Mouse (Mus musculus): ENCODE results near the gene Mau2. TPM values are rescaled to one million over a fixed set of nuclear protein-coding genes. Genes with fewer than 3 reads are reported as not detected.

The Mau2 gene
- polyA plus RNA-seq (2015; fragmentation: Nextera tagmentation; extraction: Ambion mirVana): 75.8 and 79.0 TPM in 2 replicates

DNA sequence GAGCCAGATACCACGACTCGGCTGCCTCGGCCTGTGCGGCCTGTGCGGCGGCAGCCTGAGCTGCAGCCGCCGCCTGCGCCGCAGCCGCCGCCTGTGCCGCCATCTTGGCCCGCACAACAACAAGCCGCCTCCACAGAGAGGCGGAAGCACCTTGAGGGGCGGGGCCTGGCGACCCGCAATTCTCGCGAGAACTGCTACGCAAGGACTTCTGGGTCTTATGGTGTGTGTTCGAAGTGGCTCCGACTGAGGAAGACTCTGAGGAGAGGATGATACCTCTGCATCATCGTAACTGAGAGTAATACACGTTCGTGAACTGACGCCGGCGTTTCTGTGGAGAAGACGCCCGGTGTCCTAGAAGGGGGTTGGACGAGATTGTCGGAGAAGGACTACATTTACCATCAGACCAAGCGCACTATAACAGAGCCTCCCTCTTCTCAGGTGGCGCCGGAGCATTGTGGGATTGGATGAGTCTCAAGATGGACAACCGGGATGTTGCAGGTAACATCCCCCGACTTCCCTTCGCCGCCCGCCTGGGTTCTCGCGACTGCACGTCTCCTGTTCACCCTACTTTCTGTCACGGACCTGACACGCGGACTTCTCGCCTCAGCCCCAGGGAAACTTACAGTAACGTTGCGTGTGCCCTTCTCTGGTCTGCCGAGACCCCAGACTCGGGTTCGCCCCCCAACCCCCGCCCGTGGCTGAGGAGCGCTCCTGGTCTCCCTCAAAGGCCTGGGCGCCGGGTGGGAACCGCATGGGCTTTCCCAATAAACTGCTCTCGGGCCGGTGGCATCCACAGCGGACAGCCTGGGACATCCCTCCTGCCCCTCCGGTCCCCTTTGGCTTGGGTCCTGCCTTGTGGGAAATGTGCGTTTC, at the start of gene Mau2, which contains the start of gene Sugp1:
Gene Mau2, minus strand, starts transcription at position 152 of the 873 bp plus-strand sequence.
Gene Sugp1, plus strand, starts transcription at position 231 of the 873 bp plus-strand sequence.
- ATAC-seq: peak; percentile 98

GRCm38 (mm10) chr8:70089296-70089960, 46.9 kb upstream of the Mau2 start:
- Histone ChIP-seq H3K27me3 (ENCODE audit: control insufficient read depth, insufficient read depth, low read depth, low read length) (peaks cover 33% of the 10 kb centered on the region), H3K36me3 (ENCODE audit: control insufficient read depth, insufficient read depth, low read length) (peaks cover 6% of the 10 kb centered on the region; the same call in 1 of the 2 replicates), H3K4me1 (ENCODE audit: control insufficient read depth, insufficient read depth, low read length) (peaks cover 31% of the 10 kb centered on the region), H3K4me3 (ENCODE audit: low read depth, low read length) (no peak overlapping the region), H3K27ac (ENCODE audit: low read length) (peak overlapping the region; percentile 63), H3K9ac (ENCODE audit: low read depth, low read length) (peak overlapping the region; percentile 30; the same call in 1 of the 2 replicates), H3K4me2 (ENCODE audit: low read length) (peak overlapping the region; percentile 12; the same call in 1 of the 2 replicates), H3K9me3 (replicated peaks; ENCODE audit: control insufficient read depth, low read length, poor library complexity, severe bottlenecking) (no peaks in the 10 kb centered on the region)
- 30% methylated on average over 9 of the region's 9 CpGs for WGBS
- ATAC-seq: peak; percentile 38

More for the DNA sequence above, at the start of gene Mau2, which contains the start of gene Sugp1:
- Histone ChIP-seq H3K4me3 (ENCODE audit: low read depth, low read length) (peak within 1 kb of the TSS; percentile 70), H3K9me3 (replicated peaks; ENCODE audit: control insufficient read depth, low read length, poor library complexity, severe bottlenecking) (no peaks in the 10 kb centered on the region), H3K4me2 (ENCODE audit: low read length) (peak within 1 kb of the TSS; percentile 91), H3K9ac (ENCODE audit: low read depth, low read length) (peak within 1 kb of the TSS; percentile 81), H3K36me3 (ENCODE audit: control insufficient read depth, insufficient read depth, low read length) (no peaks in the 10 kb centered on the region), H3K4me1 (ENCODE audit: control insufficient read depth, insufficient read depth, low read length) (peaks cover 35% of the 10 kb centered on the region), H3K27me3 (ENCODE audit: control insufficient read depth, insufficient read depth, low read depth, low read length) (no peaks in the 10 kb centered on the region), H3K27ac (ENCODE audit: low read length) (peak within 1 kb of the TSS; percentile 87)
- under 1% methylated on average over 65 of the region's 65 CpGs for WGBS

GRCm38 (mm10) chr8:70087836-70088650, 45.5 kb upstream of the Mau2 start:
- Histone ChIP-seq H3K4me1 (ENCODE audit: control insufficient read depth, insufficient read depth, low read length) (peaks cover 43% of the 10 kb centered on the region), H3K27ac (ENCODE audit: low read length) (no peak overlapping the region), H3K27me3 (ENCODE audit: control insufficient read depth, insufficient read depth, low read depth, low read length) (peaks cover 36% of the 10 kb centered on the region)

GRCm38 (mm10) chr8:70087237-70087636, 44.7 kb upstream of the Mau2 start:
- Histone ChIP-seq H3K4me2 (ENCODE audit: low read length) (no peak overlapping the region), H3K9me3 (replicated peaks; ENCODE audit: control insufficient read depth, low read length, poor library complexity, severe bottlenecking) (no peaks in the 10 kb centered on the region), H3K27me3 (ENCODE audit: control insufficient read depth, insufficient read depth, low read depth, low read length) (peaks cover 41% of the 10 kb centered on the region), H3K36me3 (ENCODE audit: control insufficient read depth, insufficient read depth, low read length) (no peaks in the 10 kb centered on the region), H3K4me3 (ENCODE audit: low read depth, low read length) (no peak overlapping the region), H3K4me1 (ENCODE audit: control insufficient read depth, insufficient read depth, low read length) (peaks cover 43% of the 10 kb centered on the region), H3K9ac (ENCODE audit: low read depth, low read length) (no peak overlapping the region), H3K27ac (ENCODE audit: low read length) (no peak overlapping the region)
- ATAC-seq: no peak
- 3% methylated on average over 7 of the region's 7 CpGs for WGBS

More at GRCm38 (mm10) chr8:70087836-70088650, 45.5 kb upstream of the Mau2 start:
- peak overlapping the region; percentile 38 for H3K4me3 ChIP-seq (ENCODE audit: low read depth, low read length)
- H3K4me2 ChIP-seq (ENCODE audit: low read length): peak overlapping the region; percentile 69
- peak; percentile 69 for ATAC-seq
- H3K9ac ChIP-seq (ENCODE audit: low read depth, low read length): peak overlapping the region; percentile 42
- no peaks in the 10 kb centered on the region for H3K36me3 ChIP-seq (ENCODE audit: control insufficient read depth, insufficient read depth, low read length)
- WGBS: 3% methylated on average over 56 of the region's 56 CpGs
- no peaks in the 10 kb centered on the region for H3K9me3 ChIP-seq (replicated peaks; ENCODE audit: control insufficient read depth, low read length, poor library complexity, severe bottlenecking)

GRCm38 (mm10) chr8:70086151-70086550, 43.6 kb upstream of the Mau2 start:
- 54% methylated on average over 1 of the region's 1 CpGs for WGBS
- H3K27ac ChIP-seq (ENCODE audit: low read length): no peak overlapping the region
- peaks cover 41% of the 10 kb centered on the region for H3K27me3 ChIP-seq (ENCODE audit: control insufficient read depth, insufficient read depth, low read depth, low read length)
- no peak for ATAC-seq
- no peaks in the 10 kb centered on the region for H3K36me3 ChIP-seq (ENCODE audit: control insufficient read depth, insufficient read depth, low read length)
- H3K4me3 ChIP-seq (ENCODE audit: low read depth, low read length): no peak overlapping the region
- no peak overlapping the region for H3K9ac ChIP-seq (ENCODE audit: low read depth, low read length)
- H3K9me3 ChIP-seq (replicated peaks; ENCODE audit: control insufficient read depth, low read length, poor library complexity, severe bottlenecking): no peaks in the 10 kb centered on the region
- no peak overlapping the region for H3K4me2 ChIP-seq (ENCODE audit: low read length)
- peaks cover 43% of the 10 kb centered on the region for H3K4me1 ChIP-seq (ENCODE audit: control insufficient read depth, insufficient read depth, low read length)

GRCm38 (mm10) chr8:70084191-70085065, 41.9 kb upstream of the Mau2 start:
- peak overlapping the region; percentile 88 for H3K4me2 ChIP-seq (ENCODE audit: low read length)
- 1% methylated on average over 70 of the region's 71 CpGs for WGBS
- peak overlapping the region; percentile 51 for H3K9ac ChIP-seq (ENCODE audit: low read depth, low read length)
- peak; percentile 12; the same call in 1 of the 2 replicates for ATAC-seq
- H3K4me3 ChIP-seq (ENCODE audit: low read depth, low read length): peak overlapping the region; percentile 44
- peaks cover 41% of the 10 kb centered on the region for H3K27me3 ChIP-seq (ENCODE audit: control insufficient read depth, insufficient read depth, low read depth, low read length)
- H3K36me3 ChIP-seq (ENCODE audit: control insufficient read depth, insufficient read depth, low read length): no peaks in the 10 kb centered on the region
- H3K27ac ChIP-seq (ENCODE audit: low read length): no peak overlapping the region
- no peaks in the 10 kb centered on the region for H3K9me3 ChIP-seq (replicated peaks; ENCODE audit: control insufficient read depth, low read length, poor library complexity, severe bottlenecking)
- peaks cover 35% of the 10 kb centered on the region for H3K4me1 ChIP-seq (ENCODE audit: control insufficient read depth, insufficient read depth, low read length)

GRCm38 (mm10) chr8:70083285-70083684, 40.8 kb upstream of the Mau2 start, which contains the start of gene Hapln4:
Gene Hapln4 (plus strand): TSS chr8:70083457.
- peak within 1 kb of the TSS; percentile 88 for H3K4me2 ChIP-seq (ENCODE audit: low read length)
- peak within 1 kb of the TSS; percentile 51 for H3K9ac ChIP-seq (ENCODE audit: low read depth, low read length)
- H3K4me3 ChIP-seq (ENCODE audit: low read depth, low read length): peak within 1 kb of the TSS; percentile 44
- under 1% methylated on average over 21 of the region's 26 CpGs for WGBS
- peaks cover 25% of the 10 kb centered on the region for H3K4me1 ChIP-seq (ENCODE audit: control insufficient read depth, insufficient read depth, low read length)
- no peak for ATAC-seq
- H3K27me3 ChIP-seq (ENCODE audit: control insufficient read depth, insufficient read depth, low read depth, low read length): peaks cover 37% of the 10 kb centered on the region
- H3K9me3 ChIP-seq (replicated peaks; ENCODE audit: control insufficient read depth, low read length, poor library complexity, severe bottlenecking): no peaks in the 10 kb centered on the region
- no peak within 1 kb of the TSS for H3K27ac ChIP-seq (ENCODE audit: low read length)
- H3K36me3 ChIP-seq (ENCODE audit: control insufficient read depth, insufficient read depth, low read length): no peaks in the 10 kb centered on the region
